Mouse (Mus musculus) CH12.LX (cell line): ENCODE measurements around the gene Slit2. TPM values are rescaled to one million over a fixed set of nuclear protein-coding genes. Genes with fewer than 3 reads are reported as not detected.

Source experiments
- DNase-seq: peaks from one replicate; pipeline ENCODE4 v3.0.0-alpha.2; 2013; ENCODE audit errors: extremely low read depth
- H3K27ac ChIP-seq: 2 replicates; pipeline ENCODE4 v1.5.1; 2012; ENCODE audit warnings: low read depth, mild to moderate bottlenecking, control low read depth, moderate library complexity; ENCODE audit not compliant: insufficient read depth
- H3K27me3 ChIP-seq: replicated peaks from 2 replicates; pipeline ENCODE3; 2012; ENCODE audit warnings: inconsistent platforms
- H3K36me3 ChIP-seq, 2 experiments: replicated peaks in 1 of 2; 2 replicates each; pipeline versions ENCODE3 to v1.6.1; 2012; ENCODE audit warnings: inconsistent platforms in 1 of 2, low read length in 1 of 2, mild to moderate bottlenecking in 1 of 2, mixed read lengths in 1 of 2, moderate library complexity in 1 of 2; ENCODE audit not compliant: control insufficient read depth in 1 of 2, insufficient read depth in 1 of 2
- H3K4me1 ChIP-seq, 2 experiments: 2 replicates each; pipeline ENCODE4 v1.6.1; 2012; ENCODE audit warnings: inconsistent platforms in 1 of 2, moderate library complexity in 1 of 2; ENCODE audit not compliant: insufficient read depth in 2 of 2, control insufficient read depth in 1 of 2
- H3K4me2 ChIP-seq: 2 replicates; pipeline ENCODE4 v1.6.1; 2012; ENCODE audit warnings: low read depth, mild to moderate bottlenecking, control low read depth; ENCODE audit not compliant: poor library complexity, insufficient read depth, severe bottlenecking
- H3K4me3 ChIP-seq, 3 experiments: fragments of 150-350 bp in 1 of 3; sonication (generic) in 1 of 3; replicated peaks in 1 of 3; 2 replicates each; pipeline versions ENCODE3 to v1.5.1; 2011 to 2012; ENCODE audit warnings: low read depth in 2 of 3, low read length in 2 of 3, mild to moderate bottlenecking in 2 of 3, moderate library complexity in 2 of 3, control low read depth in 1 of 3, improper control_type of control experiment in 1 of 3, inconsistent platforms in 1 of 3, mixed read lengths in 1 of 3; ENCODE audit not compliant: poor library complexity in 1 of 3
- H3K79me2 ChIP-seq: replicated peaks from 2 replicates; pipeline ENCODE4 v1.6.1; 2012; ENCODE audit warnings: mild to moderate bottlenecking, moderate library complexity; ENCODE audit not compliant: control insufficient read depth, poor library complexity, insufficient read depth, severe bottlenecking; ENCODE audit errors: extremely low read depth
- H3K9ac ChIP-seq: 2 replicates; pipeline ENCODE4 v1.6.1; 2012; ENCODE audit warnings: low read depth, mild to moderate bottlenecking, control low read depth, moderate library complexity; ENCODE audit not compliant: insufficient read depth
- H3K9me3 ChIP-seq: replicated peaks from 2 replicates; pipeline ENCODE3; 2012; ENCODE audit warnings: low read length, inconsistent platforms, mixed read lengths
- BHLHE40 ChIP-seq: IDR thresholded peaks from 2 replicates; pipeline ENCODE4 v1.6.1; 2011; ENCODE audit warnings: mild to moderate bottlenecking, low read depth, low read length, improper control_type of control experiment
- CHD2 ChIP-seq: IDR thresholded peaks from 2 replicates; pipeline ENCODE4 v1.6.1; 2011; ENCODE audit warnings: low read length, improper control_type of control experiment
- E2F4 ChIP-seq: IDR thresholded peaks from 2 replicates; pipeline ENCODE4 v1.6.1; 2011; ENCODE audit warnings: low read depth, low read length, improper control_type of control experiment; ENCODE audit not compliant: insufficient replicate concordance
- EP300 ChIP-seq: IDR thresholded peaks from 2 replicates; pipeline ENCODE4 v1.6.1; 2011; ENCODE audit warnings: low read length, improper control_type of control experiment
- ETS1 ChIP-seq: conservative IDR thresholded peaks from 2 replicates; pipeline ENCODE4 v1.6.1; 2012; ENCODE audit warnings: low read depth, mild to moderate bottlenecking, inconsistent platforms, low read length, improper control_type of control experiment, moderate library complexity
- IRF4 ChIP-seq: IDR thresholded peaks from 2 replicates; pipeline ENCODE4 v1.6.1; 2014; ENCODE audit warnings: low read depth, mild to moderate bottlenecking, inconsistent platforms, low read length, improper control_type of control experiment
- KAT2A ChIP-seq: IDR thresholded peaks from 2 replicates; pipeline ENCODE4 v1.6.1; 2012; ENCODE audit warnings: low read length, improper control_type of control experiment, inconsistent platforms; ENCODE audit not compliant: insufficient replicate concordance
- MAFK ChIP-seq: IDR thresholded peaks from 2 replicates; pipeline ENCODE4 v1.6.1; 2011; ENCODE audit warnings: low read length, improper control_type of control experiment; ENCODE audit not compliant: insufficient replicate concordance
- MAX ChIP-seq: IDR thresholded peaks from 2 replicates; pipeline ENCODE4 v1.6.1; 2011; ENCODE audit warnings: low read length, improper control_type of control experiment
- NELFE ChIP-seq: IDR thresholded peaks from 2 replicates; pipeline ENCODE4 v1.6.1; 2011; ENCODE audit warnings: low read depth, low read length, improper control_type of control experiment
- PAX5 ChIP-seq: IDR thresholded peaks from 2 replicates; pipeline ENCODE4 v1.6.1; 2012; ENCODE audit warnings: low read length, inconsistent platforms, mixed read lengths
- POLR2A ChIP-seq: IDR thresholded peaks from 2 replicates; pipeline ENCODE4 v1.6.1; 2011; ENCODE audit warnings: low read depth, mild to moderate bottlenecking, improper control_type of control experiment, low read length
- RAD21 ChIP-seq: IDR thresholded peaks from 2 replicates; pipeline ENCODE4 v1.6.1; 2011; ENCODE audit warnings: low read depth, mild to moderate bottlenecking, low read length, improper control_type of control experiment, moderate library complexity
- RCOR1 ChIP-seq: conservative IDR thresholded peaks from 2 replicates; pipeline ENCODE4 v1.6.1; 2012; ENCODE audit warnings: low read depth, mild to moderate bottlenecking, inconsistent platforms, low read length, improper control_type of control experiment
- SMC3 ChIP-seq: IDR thresholded peaks from 2 replicates; pipeline ENCODE4 v1.6.1; 2011; ENCODE audit warnings: low read depth, low read length, improper control_type of control experiment
- TBP ChIP-seq: conservative IDR thresholded peaks from 2 replicates; pipeline ENCODE4 v1.6.1; 2011; ENCODE audit warnings: low read depth, low read length, improper control_type of control experiment
- TCF12 ChIP-seq: IDR thresholded peaks from 2 replicates; pipeline ENCODE4 v1.6.1; 2014; ENCODE audit warnings: low read depth, mild to moderate bottlenecking, inconsistent platforms, low read length, improper control_type of control experiment
- UBTF ChIP-seq: IDR thresholded peaks from 2 replicates; pipeline ENCODE4 v1.6.1; 2012; ENCODE audit warnings: low read depth, mild to moderate bottlenecking, inconsistent platforms, low read length, improper control_type of control experiment, moderate library complexity
- USF1 ChIP-seq: IDR thresholded peaks from 2 replicates; pipeline ENCODE4 v1.6.1; 2014; ENCODE audit warnings: low read depth, mild to moderate bottlenecking, inconsistent platforms, low read length, improper control_type of control experiment
- USF2 ChIP-seq: conservative IDR thresholded peaks from 2 replicates; pipeline ENCODE4 v1.6.1; 2011; ENCODE audit warnings: low read depth, low read length, improper control_type of control experiment
- ZKSCAN1 ChIP-seq: IDR thresholded peaks from 2 replicates; pipeline ENCODE4 v1.6.1; 2012; ENCODE audit warnings: low read depth, inconsistent platforms, low read length, improper control_type of control experiment, borderline replicate concordance
- ZMIZ1 ChIP-seq: IDR thresholded peaks from 2 replicates; pipeline ENCODE4 v1.6.1; 2012; ENCODE audit warnings: low read depth, mild to moderate bottlenecking, inconsistent platforms, low read length, improper control_type of control experiment
- ZNF384 ChIP-seq: IDR thresholded peaks from 2 replicates; pipeline ENCODE4 v1.6.1; 2012; ENCODE audit warnings: low read depth, low read length, improper control_type of control experiment, inconsistent platforms
- dilution Hi-C: fragments of 300-500 bp; cut with MboI; formaldehyde crosslinking; loops from 2 replicates; pipeline ENCODE4 v1.14.3; 2020; ENCODE audit warnings: low sequenced_read_pairs; ENCODE audit not compliant: extremely low pct_unique_long_range_greater_than_20kb, extremely low pct_ligation_motif_present
- in situ Hi-C: fragments of 300-500 bp; cut with MboI; formaldehyde crosslinking; loops from 3 replicates; pipeline ENCODE4 v1.14.3; 2019; ENCODE audit warnings: low sequenced_read_pairs, low pct_ligation_motif_present, low pct_unique_long_range_greater_than_20kb, mixed read lengths
- polyA plus RNA-seq: library from polyadenylated mRNA; unstranded; fragments of >175 nt; gene quantifications from 2 replicates; pipeline ENCODE4 v1.2.1, GENCODE M21; 2012; ENCODE audit warnings: low read depth; ENCODE audit not compliant: insufficient read length
- total RNA-seq, 2 experiments: library from RNA; depleted of rRNA; stranded (reverse); fragments of 300-350 nt in 1 of 2; fragments of >200 nt in 1 of 2; gene quantifications; 2 replicates each; pipeline ENCODE4 v1.2.3; 2012 to 2014

Slit2 gene
- total and polyA plus RNA-seq, 3 experiments: 0.04 to 0.20 (median 0.17) TPM

DNA sequence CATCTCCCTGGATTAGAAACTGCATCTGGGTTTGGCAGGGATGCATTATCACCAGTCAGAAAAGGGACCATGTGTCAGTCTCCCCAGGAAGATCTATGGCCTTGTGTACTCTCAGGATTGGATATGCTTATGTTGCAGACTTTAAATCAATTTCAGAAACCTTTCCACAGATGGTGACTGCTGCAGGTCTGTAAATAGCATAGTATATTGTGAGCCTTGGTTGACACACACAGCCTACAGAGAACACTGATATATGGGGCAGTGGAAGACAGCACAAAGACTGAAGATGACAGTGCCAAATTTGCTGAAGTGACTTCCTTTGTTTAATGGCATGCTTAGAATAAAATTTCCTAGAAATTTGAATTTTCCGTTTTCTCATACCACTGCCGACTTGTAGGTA is 163.1 kb downstream of the Slit2 start:
- in situ Hi-C loops (no loop called here), dilution Hi-C loops (no loop called here)
- Histone ChIP-seq H3K36me3 (no peaks in the 10 kb centered on the region), H3K27me3 (no peaks in the 10 kb centered on the region), H3K79me2 (no peaks in the 10 kb centered on the region), H3K4me3 (no peak overlapping the region), H3K9ac (no peak overlapping the region), H3K4me2 (no peak overlapping the region), H3K9me3 (no peaks in the 10 kb centered on the region), H3K27ac (no peak overlapping the region), H3K4me1 (peaks cover 0 to 8% of the 10 kb centered on the region in 2 experiments; a peak in 2 of 4 replicates)
- TF ChIP-seq ZNF384: no peak
- no peak for TF ChIP-seq MAFK
- TF ChIP-seq SMC3: no peak
- no peak for TF ChIP-seq E2F4
- no peak for TF ChIP-seq POLR2A
- TF ChIP-seq USF1: no peak
- TF ChIP-seq USF2: no peak
- no peak for TF ChIP-seq TCF12
- no peak for DNase-seq

DNA sequence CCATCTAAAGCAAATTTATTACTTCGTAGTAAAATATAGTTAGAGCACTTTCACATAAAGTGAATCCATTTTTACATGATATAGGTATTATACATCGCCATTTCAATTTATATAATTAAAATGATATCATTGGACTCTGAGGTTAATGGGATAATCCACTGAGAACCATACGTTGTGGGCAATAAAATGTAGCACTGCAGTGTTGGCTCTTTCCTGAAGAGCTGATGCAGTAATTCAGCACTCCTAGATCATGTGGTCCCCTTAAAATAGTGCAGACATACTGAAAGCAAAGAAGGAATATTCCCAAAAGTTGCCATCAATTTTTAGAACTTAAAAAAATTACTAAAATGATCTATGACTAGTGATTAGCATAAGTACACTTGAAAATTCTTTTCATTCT is 177.9 kb downstream of the Slit2 start:
- no peak overlapping the region for H3K4me3 ChIP-seq

DNA sequence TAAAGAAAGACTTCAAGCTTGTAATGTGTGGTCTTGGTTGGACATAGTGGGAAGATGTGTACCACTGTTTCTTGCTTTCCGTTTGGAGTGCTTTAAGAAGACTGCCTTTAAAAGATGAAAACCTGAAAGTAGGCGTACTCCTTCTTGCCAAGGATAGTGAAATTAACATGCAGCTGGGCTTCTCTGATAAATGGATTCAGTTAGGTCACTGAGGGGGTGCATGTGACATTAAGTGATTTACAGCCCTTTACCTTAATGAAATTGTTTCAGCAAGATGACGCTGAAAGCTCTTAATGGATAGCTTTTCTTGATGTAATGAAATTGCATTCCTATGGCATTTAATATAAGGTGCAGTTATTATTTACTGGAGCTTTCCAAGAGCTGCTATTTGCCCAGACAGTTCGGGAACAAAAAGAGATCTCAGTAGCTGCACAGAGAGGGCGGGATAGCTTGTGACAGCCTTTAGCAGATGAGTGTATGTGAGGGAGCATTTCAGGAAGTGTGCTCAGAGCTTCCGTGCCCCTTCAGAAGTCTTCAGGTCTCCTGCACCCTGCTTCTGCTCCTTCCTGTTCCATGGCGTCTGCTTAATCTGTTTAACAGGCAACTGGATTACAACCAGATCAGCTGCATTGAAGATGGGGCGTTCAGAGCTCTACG is 198.8 kb downstream of the Slit2 start:
- Histone ChIP-seq H3K36me3 (no peaks in the 10 kb centered on the region), H3K27me3 (no peaks in the 10 kb centered on the region), H3K4me2 (no peak overlapping the region; the same call in 1 of the 2 replicates), H3K9me3 (no peaks in the 10 kb centered on the region), H3K79me2 (no peaks in the 10 kb centered on the region), H3K4me1 (peaks cover 0 to 17% of the 10 kb centered on the region in 2 experiments; a peak in 2 of 4 replicates), H3K27ac (no peak overlapping the region), H3K9ac (no peak overlapping the region), H3K4me3 (no peak overlapping the region)
- DNase-seq: no peak
- TF ChIP-seq ETS1: no peak
- no peak for TF ChIP-seq ZNF384
- TF ChIP-seq EP300: no peak
- no peak for TF ChIP-seq MAX
- no peak for TF ChIP-seq TCF12
- TF ChIP-seq KAT2A: no peak
- no peak for TF ChIP-seq BHLHE40
- TF ChIP-seq RAD21: no peak
- TF ChIP-seq RCOR1: no peak
- TF ChIP-seq POLR2A: no peak
- TF ChIP-seq CHD2: no peak
- TF ChIP-seq TBP: no peak
- no peak for TF ChIP-seq IRF4
- no peak for TF ChIP-seq PAX5
- TF ChIP-seq SMC3: no peak
- TF ChIP-seq ZMIZ1: no peak
- no peak for TF ChIP-seq NELFE
- no peak for TF ChIP-seq UBTF
- in situ Hi-C loops (no loop called here), dilution Hi-C loops (no loop called here)

More for the DNA sequence above, 177.9 kb downstream of the Slit2 start:
- DNase-seq: no peak
- Histone ChIP-seq H3K4me2 (no peak overlapping the region), H3K9ac (no peak overlapping the region), H3K27ac (no peak overlapping the region), H3K27me3 (no peaks in the 10 kb centered on the region), H3K79me2 (no peaks in the 10 kb centered on the region), H3K4me1 (no peaks in the 10 kb centered on the region), H3K9me3 (no peaks in the 10 kb centered on the region), H3K36me3 (no peaks in the 10 kb centered on the region)
- TF ChIP-seq ZKSCAN1: no peak
- dilution Hi-C loops (no loop called here), in situ Hi-C loops (no loop called here)
